Mouse (Mus musculus) stomach, embryonic 16.5 days (tissue): ENCODE measurements at regions not wholly inside any gene's neighbourhood (a gene's known extent, or its start where the extent isn't known, plus 50 kb on each side); places are given as distances from the start of the nearest gene placed in this dataset.

Source experiments
- ATAC-seq: fragments of 200-750 bp; cut with Nextera tagmentation; 2 replicates; pipeline ENCODE4 v1.8.0; 2017; ENCODE audit warnings: moderate number of reproducible peaks, moderate TSS enrichment; ENCODE audit not compliant: insufficient read depth, low FRiP score
- H3K27ac ChIP-seq: fragments of 300-500 bp; sonication (generic); 2 replicates; pipeline ENCODE4 v1.5.1; 2014; ENCODE audit warnings: low read length
- H3K27me3 ChIP-seq: fragments of 300-500 bp; sonication (generic); 2 replicates; pipeline ENCODE4 v1.6.1; 2014; ENCODE audit warnings: low read length, control low read depth, mixed read lengths; ENCODE audit not compliant: control insufficient read depth, insufficient read depth
- H3K36me3 ChIP-seq: fragments of 300-500 bp; sonication (generic); 2 replicates; pipeline ENCODE4 v1.6.1; 2014; ENCODE audit warnings: low read length; ENCODE audit not compliant: control insufficient read depth, insufficient read depth
- H3K4me1 ChIP-seq: fragments of 300-500 bp; sonication (generic); 2 replicates; pipeline ENCODE4 v1.6.1; 2014; ENCODE audit warnings: low read length, control low read depth, mixed read lengths; ENCODE audit not compliant: control insufficient read depth, insufficient read depth
- H3K4me2 ChIP-seq: fragments of 300-500 bp; sonication (generic); 2 replicates; pipeline ENCODE4 v1.6.1; 2014; ENCODE audit warnings: low read depth, low read length, mixed read lengths
- H3K4me3 ChIP-seq: fragments of 300-500 bp; sonication (generic); replicated peaks from 2 replicates; pipeline ENCODE4 v1.5.1; 2014; ENCODE audit warnings: mild to moderate bottlenecking, low read length
- H3K9ac ChIP-seq: fragments of 300-500 bp; sonication (generic); 2 replicates; pipeline ENCODE4 v1.6.1; 2014; ENCODE audit warnings: low read length
- H3K9me3 ChIP-seq: fragments of 300-500 bp; sonication (generic); replicated peaks from 2 replicates; pipeline ENCODE4 v1.6.1; 2016; ENCODE audit warnings: low read length, control low read depth; ENCODE audit not compliant: control insufficient read depth
- WGBS: fragments of 180-500 bp; shearing (Covaris S2); extraction: QIAGEN DNeasy Blood & Tissue Kit; methylation state at CpG from one replicate; pipeline ENCODE4 v1.1.7; 2014; 5-methylcytosine and 5-hydroxymethylcytosine counted together

DNA sequence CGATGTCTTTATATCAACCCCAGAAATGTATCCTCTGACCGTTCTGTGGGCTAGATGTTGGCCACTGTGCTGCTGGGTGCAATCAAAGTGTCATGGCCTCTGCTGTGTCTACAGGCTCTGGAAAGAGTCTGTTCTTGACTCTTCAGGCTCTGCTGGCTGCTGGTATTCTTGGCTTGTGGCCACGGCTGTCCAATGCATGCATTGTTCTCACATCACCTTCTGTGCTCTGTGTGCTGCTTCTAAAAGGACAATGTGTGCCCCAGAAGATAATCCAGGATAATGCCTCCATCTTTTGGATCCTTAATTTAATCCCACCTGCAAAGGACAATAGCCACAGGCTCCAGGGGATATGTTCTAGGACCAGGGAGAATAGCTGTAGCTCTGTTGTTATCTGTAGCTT lies 77.5 kb upstream of the Dapl1 start:
- 88% methylated on average over 3 of the region's 3 CpGs for WGBS
- H3K27me3 ChIP-seq: no peaks in the 10 kb centered on the region
- H3K36me3 ChIP-seq: no peaks in the 10 kb centered on the region
- H3K9ac ChIP-seq: no peak overlapping the region
- H3K4me2 ChIP-seq: no peak overlapping the region
- no peak for ATAC-seq
- 0 out of 2 replicates have a peak, but pooled peaks cover 2% of the 10 kb centered on the region for H3K9me3 ChIP-seq
- H3K4me1 ChIP-seq: no peaks in the 10 kb centered on the region; the same call in 1 of the 2 replicates
- H3K4me3 ChIP-seq: no peak overlapping the region
- no peak overlapping the region for H3K27ac ChIP-seq

DNA sequence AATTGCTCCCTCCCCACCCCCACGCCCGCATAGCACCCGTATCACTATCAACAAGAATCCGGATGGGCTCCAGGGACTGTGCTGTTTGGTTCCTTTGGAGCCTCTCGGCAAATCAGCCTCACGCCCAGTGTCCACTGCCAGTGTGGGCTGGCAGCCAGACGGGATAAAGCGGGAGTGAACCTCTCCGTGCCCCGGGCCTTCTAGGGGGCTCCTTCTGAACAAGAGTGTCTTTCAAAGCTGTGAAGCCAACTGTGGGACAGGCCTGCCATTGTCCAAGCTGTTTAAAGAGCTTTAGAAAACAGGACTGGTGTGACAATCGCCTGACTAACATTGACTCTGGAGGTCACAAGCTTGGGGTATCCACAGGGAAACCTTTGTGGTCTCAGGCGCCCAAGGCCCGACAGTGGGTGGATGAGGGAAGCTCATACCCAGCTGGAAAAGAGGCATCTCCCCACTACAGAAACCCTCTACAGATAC lies 76.9 kb upstream of the Dapl1 start:
- ATAC-seq: no peak; the same call in 1 of the 2 replicates
- Histone ChIP-seq H3K9me3 (peaks cover 2% of the 10 kb centered on the region; the same call in 1 of the 2 replicates), H3K27ac (no peak overlapping the region), H3K4me1 (no peaks in the 10 kb centered on the region; the same call in 1 of the 2 replicates), H3K4me2 (no peak overlapping the region), H3K36me3 (no peaks in the 10 kb centered on the region), H3K9ac (no peak overlapping the region), H3K27me3 (no peaks in the 10 kb centered on the region), H3K4me3 (no peak overlapping the region)
- 65% methylated on average over 13 of the region's 13 CpGs for WGBS

DNA sequence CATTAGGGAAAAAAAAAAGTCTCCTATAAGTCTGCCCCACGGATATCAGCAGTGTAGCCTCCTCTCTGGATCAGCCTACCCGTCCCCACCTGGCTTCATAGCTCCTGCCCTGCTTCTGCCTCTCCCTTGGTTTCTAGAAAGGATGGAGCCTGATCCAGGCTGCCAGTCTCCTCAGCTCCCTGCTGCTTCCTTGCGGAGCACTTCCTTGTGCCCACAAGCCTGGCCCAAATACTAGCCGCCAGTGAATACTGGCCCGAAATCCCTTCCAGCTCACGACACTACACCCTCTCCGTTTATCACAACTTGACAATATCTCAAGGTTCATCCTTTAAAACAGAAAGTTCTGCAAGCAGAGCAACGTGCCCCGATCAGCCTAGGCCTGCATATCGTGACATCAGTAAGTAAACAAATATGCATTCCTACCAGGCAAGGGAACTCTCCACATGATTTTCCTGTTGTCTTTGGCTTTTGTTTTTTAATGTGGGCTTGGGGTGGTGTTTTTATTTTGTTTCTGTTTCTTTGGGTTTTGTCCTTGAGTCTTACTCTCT lies 76.3 kb upstream of the Dapl1 start:
- H3K9ac ChIP-seq: no peak overlapping the region
- no peaks in the 10 kb centered on the region; the same call in 1 of the 2 replicates for H3K4me1 ChIP-seq
- H3K36me3 ChIP-seq: no peaks in the 10 kb centered on the region
- H3K9me3 ChIP-seq: peaks cover 2% of the 10 kb centered on the region; the same call in 1 of the 2 replicates
- no peak overlapping the region for H3K4me3 ChIP-seq
- H3K27ac ChIP-seq: no peak overlapping the region
- no peak for ATAC-seq
- WGBS: 56% methylated on average over 10 of the region's 10 CpGs
- no peaks in the 10 kb centered on the region for H3K27me3 ChIP-seq
- no peak overlapping the region for H3K4me2 ChIP-seq

DNA sequence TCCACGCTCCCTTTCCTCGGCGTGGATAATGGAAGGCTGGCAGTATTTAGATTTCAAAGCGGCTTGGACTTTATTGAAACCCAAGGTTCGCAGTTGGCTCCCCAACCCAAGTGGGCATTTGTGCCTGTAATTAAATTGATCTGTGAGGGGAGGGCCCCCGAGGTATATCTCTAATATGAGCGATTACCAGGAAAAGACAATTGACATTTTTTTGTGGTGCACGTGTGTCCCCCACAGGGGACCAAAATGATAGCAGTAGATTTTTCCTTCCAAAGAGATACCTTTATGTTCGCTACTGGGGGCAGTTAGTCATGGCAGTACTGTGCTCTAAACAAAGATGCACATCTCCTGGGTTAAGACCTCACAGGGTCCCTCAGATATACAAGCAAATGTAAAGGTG lies 69.8 kb upstream of the Dapl1 start:
- H3K4me1 ChIP-seq: peaks cover 11% of the 10 kb centered on the region; the same call in 1 of the 2 replicates
- WGBS: 85% methylated on average over 9 of the region's 9 CpGs
- no peaks in the 10 kb centered on the region; the same call in 1 of the 2 replicates for H3K9me3 ChIP-seq
- ATAC-seq: no peak
- no peak overlapping the region for H3K27ac ChIP-seq
- H3K4me2 ChIP-seq: no peak overlapping the region
- H3K36me3 ChIP-seq: no peaks in the 10 kb centered on the region
- no peak overlapping the region for H3K4me3 ChIP-seq
- no peak overlapping the region for H3K9ac ChIP-seq
- no peaks in the 10 kb centered on the region for H3K27me3 ChIP-seq

DNA sequence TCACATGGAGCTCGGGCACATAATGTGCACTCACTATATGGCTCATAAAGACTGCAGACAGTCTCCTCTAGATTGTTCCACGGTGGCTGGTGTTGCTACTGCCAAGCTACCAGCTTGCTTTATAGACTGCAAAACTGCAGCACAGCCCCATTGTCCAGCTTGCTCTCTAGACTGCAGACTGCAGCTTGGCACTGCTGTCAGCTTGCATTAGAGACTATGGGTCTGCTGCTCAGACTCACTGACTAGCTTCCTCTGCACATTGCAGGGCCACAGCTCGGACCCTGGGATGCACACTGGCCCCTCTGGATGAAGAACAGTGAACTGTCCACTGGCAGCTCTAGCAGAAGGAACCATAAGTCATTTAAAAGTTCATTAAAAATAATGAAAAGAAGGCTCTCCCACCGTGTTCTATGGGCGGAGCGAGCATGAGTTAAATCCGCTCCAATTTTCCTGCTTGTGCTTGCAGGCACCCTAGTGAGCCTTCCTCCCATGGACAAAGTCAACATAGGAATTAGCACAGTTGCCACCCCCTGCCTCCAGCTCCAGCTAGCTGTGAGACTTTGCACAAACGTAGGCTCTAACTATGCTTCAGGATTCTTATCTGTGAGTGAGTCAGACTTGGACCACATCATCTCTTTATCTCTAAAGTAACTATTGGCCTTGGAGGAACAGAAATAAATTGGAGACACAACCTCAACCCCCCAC lies 67.8 kb upstream of the Dapl1 start:
- 54% methylated on average over 8 of the region's 8 CpGs for WGBS
- Histone ChIP-seq H3K27me3 (no peaks in the 10 kb centered on the region), H3K4me3 (no peak overlapping the region), H3K9me3 (no peaks in the 10 kb centered on the region; the same call in 1 of the 2 replicates), H3K27ac (peak overlapping the region; percentile 83), H3K9ac (peak overlapping the region; percentile 22; the same call in 1 of the 2 replicates), H3K36me3 (no peaks in the 10 kb centered on the region), H3K4me1 (peaks cover 21% of the 10 kb centered on the region), H3K4me2 (no peak overlapping the region)
- peak; percentile 86 for ATAC-seq

DNA sequence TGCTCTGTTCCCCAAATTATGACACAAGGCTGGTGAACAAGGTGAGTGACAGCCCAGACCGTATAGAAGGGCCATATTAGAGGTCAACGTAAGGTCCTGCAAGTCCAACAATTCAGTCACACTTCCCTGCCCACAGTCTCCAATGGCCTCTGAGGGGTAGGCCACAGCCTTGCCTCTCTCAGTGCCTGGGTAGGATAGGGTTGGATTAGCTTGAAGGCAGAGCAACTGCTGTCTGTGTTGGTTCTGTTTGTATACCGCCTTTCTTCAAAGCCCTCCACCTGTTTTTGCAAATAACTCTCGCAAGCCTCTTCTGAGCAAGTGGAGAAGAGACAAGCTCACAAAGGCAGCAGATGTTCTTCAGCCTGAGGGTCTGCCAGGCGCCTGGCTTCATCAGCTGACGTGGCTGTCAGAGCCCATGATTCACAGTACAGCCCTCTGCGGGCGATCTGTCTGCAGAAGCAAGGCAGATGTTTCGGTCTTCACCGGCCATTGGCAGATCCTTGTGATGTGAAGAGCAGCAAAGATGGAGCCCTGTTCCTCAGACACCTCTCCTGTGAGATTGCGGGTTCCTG lies 67.0 kb upstream of the Dapl1 start:
- no peaks in the 10 kb centered on the region for H3K27me3 ChIP-seq
- ATAC-seq: peak; percentile 27; the same call in 1 of the 2 replicates
- H3K4me1 ChIP-seq: peaks cover 22% of the 10 kb centered on the region
- no peak overlapping the region for H3K9ac ChIP-seq
- no peak overlapping the region for H3K4me3 ChIP-seq
- no peak overlapping the region for H3K27ac ChIP-seq
- 61% methylated on average over 11 of the region's 11 CpGs for WGBS
- no peaks in the 10 kb centered on the region for H3K36me3 ChIP-seq
- no peak overlapping the region for H3K4me2 ChIP-seq
- H3K9me3 ChIP-seq: no peaks in the 10 kb centered on the region; the same call in 1 of the 2 replicates

DNA sequence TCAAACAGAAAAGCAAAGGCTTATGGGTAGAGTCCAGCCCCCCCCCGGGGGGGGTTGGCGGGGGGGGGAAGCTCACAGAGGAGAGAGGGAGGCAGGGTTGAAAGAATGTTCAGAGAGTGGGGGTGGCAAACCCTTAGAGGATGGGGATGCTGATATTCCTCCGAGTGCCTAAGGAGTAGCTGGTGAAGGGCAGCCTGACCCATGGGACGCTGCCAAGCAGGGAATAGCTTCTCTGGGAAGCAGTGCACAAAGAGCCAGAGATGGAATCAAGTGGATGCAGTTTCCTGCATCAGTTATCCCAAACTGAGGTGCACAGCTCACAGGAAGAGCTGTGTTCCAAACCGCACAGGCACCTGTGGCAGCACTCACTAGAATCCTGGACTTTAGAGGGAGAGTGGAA lies 64.0 kb upstream of the Dapl1 start:
- Histone ChIP-seq H3K27ac (peak overlapping the region; percentile 48; the same call in 1 of the 2 replicates), H3K4me1 (peaks cover 25% of the 10 kb centered on the region), H3K27me3 (no peaks in the 10 kb centered on the region), H3K9ac (no peak overlapping the region), H3K4me3 (no peak overlapping the region), H3K4me2 (no peak overlapping the region), H3K36me3 (no peaks in the 10 kb centered on the region), H3K9me3 (no peaks in the 10 kb centered on the region)
- no peak for ATAC-seq
- 53% methylated on average over 5 of the region's 5 CpGs for WGBS

DNA sequence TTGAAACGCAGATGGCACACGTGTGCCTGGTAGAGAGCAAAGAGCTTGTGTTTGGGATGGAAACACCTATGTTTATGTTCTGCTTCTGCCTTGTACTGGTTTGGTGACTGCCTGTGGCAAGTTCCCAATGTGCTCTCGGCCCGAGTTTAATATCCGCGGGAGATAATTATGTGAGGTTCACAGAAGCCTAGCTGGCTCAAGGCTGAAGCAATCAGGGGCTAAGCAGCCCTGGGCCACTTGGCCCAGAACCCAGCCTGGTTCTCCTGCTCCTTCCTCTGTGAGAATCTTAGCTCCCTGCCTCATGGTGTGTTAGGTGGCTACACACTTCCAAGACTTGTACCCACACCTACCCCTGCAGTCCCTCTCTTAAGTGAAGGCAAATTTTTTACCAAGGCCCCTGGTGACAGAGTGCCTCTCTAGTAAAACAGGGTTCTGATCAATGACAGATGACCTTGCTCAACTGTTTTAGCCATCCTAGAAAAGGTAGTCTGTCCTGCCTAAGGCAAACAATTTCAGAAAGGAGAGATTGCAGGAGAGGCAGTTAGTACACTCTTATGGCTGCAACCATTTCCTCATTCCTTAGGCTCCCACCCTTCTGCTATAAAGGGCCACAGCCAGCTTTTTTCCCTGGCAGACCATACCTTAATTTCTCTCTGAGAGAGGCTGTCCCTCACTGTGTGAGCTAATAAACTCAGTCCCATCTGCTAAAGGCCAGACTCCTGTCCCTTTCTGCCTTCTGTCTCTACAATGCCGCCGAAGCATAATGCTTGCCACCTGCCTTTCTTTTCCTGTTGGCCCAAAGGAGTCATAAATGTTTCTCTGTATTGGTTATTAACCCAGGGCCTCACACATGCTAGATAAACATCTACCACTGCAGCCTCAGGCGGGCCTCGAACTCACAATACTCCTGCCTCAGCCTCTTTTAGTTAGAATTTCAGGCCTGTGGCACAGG lies 61.9 kb upstream of the Dapl1 start:
- Histone ChIP-seq H3K9ac (no peak overlapping the region), H3K4me2 (no peak overlapping the region), H3K27me3 (no peaks in the 10 kb centered on the region), H3K4me1 (peaks cover 15% of the 10 kb centered on the region), H3K36me3 (no peaks in the 10 kb centered on the region), H3K27ac (peak overlapping the region; percentile 83), H3K4me3 (no peak overlapping the region), H3K9me3 (no peaks in the 10 kb centered on the region)
- WGBS: 61% methylated on average over 10 of the region's 10 CpGs
- peak; percentile 53; the same call in 1 of the 2 replicates for ATAC-seq
